Mouse (Mus musculus): ENCODE results near the gene Btbd2.
"Not testable (repeated sequence)": the region's sequence is repeated elsewhere in the genome, so short reads cannot be mapped to it uniquely, and the experiment has no call there.

Gene Btbd2

GRCm38 (mm10) chr10:80606306-80606705 lies 50.6 kb downstream of the Btbd2 start:
- no peak for DNase-seq

DNA sequence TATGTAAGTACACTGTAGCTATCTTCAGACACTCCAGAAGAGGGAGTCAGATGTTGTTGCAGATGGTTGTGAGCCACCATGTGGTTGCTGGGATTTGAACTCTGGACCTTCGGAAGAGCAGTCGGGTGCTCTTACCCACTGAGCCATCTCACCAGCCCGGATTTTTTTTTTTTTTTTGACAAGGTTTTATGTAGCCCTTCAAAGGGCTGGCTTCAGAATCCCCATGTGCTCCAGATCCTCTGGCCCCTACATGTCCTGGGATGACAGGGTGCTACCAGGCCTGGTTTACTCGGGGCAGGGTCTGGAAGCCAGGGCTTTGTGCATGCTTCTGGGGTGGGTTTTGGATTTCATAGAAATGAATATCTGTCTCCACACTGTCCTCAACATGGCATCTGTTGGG lies 51.1 kb downstream of the Btbd2 start, which contains the start of gene Gm49322:
TSS of gene Gm49322 (plus strand) at position 301 of the 400 bp plus-strand sequence.
- not testable (repeated sequence) for DNase-seq

DNA sequence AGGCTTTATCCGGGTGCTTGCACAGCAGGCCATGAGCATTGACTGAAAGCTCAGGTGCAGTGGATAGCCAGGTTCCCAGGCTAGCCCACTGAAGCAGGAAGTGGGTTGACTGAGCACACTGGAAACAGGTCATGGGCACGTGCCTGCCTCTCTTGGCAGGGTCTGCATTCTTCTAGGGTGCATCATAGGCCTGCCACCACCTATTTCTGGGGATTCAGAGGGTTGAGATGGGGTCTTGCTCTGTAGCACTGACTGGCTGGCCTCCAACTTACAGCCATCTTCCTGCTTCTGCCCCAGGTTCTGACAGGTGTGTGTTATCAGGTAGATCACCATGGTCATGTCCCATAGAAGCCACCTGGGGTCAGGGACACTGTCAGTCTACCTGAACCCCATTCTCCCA lies 51.9 kb downstream of the Btbd2 start:
- no peak for DNase-seq

- DNase-seq, result no peak
Observed at GRCm38 (mm10) chr10:80604001-80604509, 52.8 kb downstream of the Btbd2 start.

DNA sequence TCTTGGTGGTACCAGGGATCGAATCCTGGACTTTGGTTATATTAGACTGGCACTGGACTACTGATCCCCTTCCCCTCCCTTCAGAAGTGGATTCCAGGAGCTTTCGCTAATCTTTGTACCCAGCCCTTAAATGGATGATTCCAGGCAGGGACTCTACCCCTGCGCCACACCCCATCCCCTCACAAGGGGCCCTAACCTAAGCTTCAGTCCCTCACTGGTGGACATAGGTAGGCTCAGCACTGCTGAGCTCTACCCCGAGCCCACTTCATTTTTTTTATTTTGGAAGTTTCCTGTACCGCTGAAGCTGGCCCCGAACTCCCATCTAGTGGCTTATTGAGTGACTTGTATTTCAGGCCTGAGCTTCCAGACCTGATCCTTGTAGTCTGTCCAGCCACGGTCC lies 53.5 kb downstream of the Btbd2 start:
- DNase-seq, result no peak

- peak; percentile 95 to 96 for DNase-seq
Observed at GRCm38 (mm10) chr10:80602698-80603325, 54.1 kb downstream of the Btbd2 start, which contains the start of the genes Scamp4 and Adat3. Gene Scamp4 (plus strand): TSS chr10:80602872. Gene Adat3 (plus strand): TSS chr10:80602880.

DNA sequence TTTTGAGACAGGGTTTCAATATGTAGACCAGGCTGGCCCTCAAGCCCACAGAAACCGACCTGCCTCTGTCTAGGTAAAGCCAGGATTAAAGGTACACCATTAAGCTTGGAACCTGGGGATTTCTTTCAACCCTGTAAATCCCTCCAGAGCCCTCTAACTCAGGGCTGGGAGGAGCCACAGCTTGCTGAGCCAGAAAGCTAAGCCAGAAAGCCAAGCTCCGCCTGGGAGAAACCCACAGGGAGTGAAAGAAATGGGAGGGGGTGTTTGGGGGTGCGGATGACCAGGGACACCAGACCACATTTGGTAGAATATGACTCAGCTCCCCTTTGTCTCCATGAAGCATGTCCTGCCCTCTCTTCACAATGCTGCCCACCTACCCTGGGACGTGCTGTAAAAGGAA lies 60.6 kb downstream of the Btbd2 start:
- DNase-seq, result no peak

Data from cerebellum, postnatal 36 days (tissue).